Mouse (Mus musculus): ENCODE measurements around the gene Brf1.
A peak's percentile ranks its signal among the peaks of the same experiment; 100 is the strongest.

Gene Brf1

GRCm38 (mm10) chr12:113017429-113017984 lies 17.0 kb upstream of the Brf1 start:
- no peak for DNase-seq (ENCODE audit: low spot score)

- DNase-seq (ENCODE audit: low spot score) = no peak
These were observed 16.5 kb upstream of the Brf1 start for GRCm38 (mm10) chr12:113016976-113017375.

GRCm38 (mm10) chr12:113015956-113016355 lies 15.5 kb upstream of the Brf1 start:
- no peak for DNase-seq (ENCODE audit: low spot score)

GRCm38 (mm10) chr12:113014561-113015556 lies 14.4 kb upstream of the Brf1 start:
- peak; percentile 45 for DNase-seq (ENCODE audit: low spot score)

- peak; percentile 89 for DNase-seq (ENCODE audit: low spot score)
These were observed 13.4 kb upstream of the Brf1 start, which contains the start of gene Pacs2 for GRCm38 (mm10) chr12:113013604-113014558. Pacs2 (plus strand) TSS chr12:113014508.

- DNase-seq (ENCODE audit: low spot score) = peak; percentile 17
These were observed 12.6 kb upstream of the Brf1 start for GRCm38 (mm10) chr12:113013021-113013491.

- DNase-seq (ENCODE audit: low spot score) = no peak
These were observed 11.9 kb upstream of the Brf1 start for GRCm38 (mm10) chr12:113012443-113012842.

- no peak for DNase-seq (ENCODE audit: low spot score)
These were observed 11.3 kb upstream of the Brf1 start for GRCm38 (mm10) chr12:113011702-113012360.

- peak; percentile 65 for DNase-seq (ENCODE audit: low spot score)
These were observed 4.5 kb upstream of the Brf1 start for GRCm38 (mm10) chr12:113004993-113005392.

GRCm38 (mm10) chr12:113004011-113004410 lies 3.5 kb upstream of the Brf1 start:
- DNase-seq (ENCODE audit: low spot score) = no peak

- no peak for DNase-seq (ENCODE audit: low spot score)
These were observed 2.2 kb upstream of the Brf1 start for GRCm38 (mm10) chr12:113002667-113003066.

GRCm38 (mm10) chr12:113001133-113001474 lies 600 bp upstream of the Brf1 start:
- DNase-seq (ENCODE audit: low spot score) = no peak

- no peak for DNase-seq (ENCODE audit: low spot score)
These were observed 773 bp downstream of the Brf1 start for GRCm38 (mm10) chr12:112999569-113000293.

- no peak for DNase-seq (ENCODE audit: low spot score)
These were observed 6.4 kb downstream of the Brf1 start for GRCm38 (mm10) chr12:112994153-112994552.

GRCm38 (mm10) chr12:112991444-112991843 lies 9.1 kb downstream of the Brf1 start:
- DNase-seq (ENCODE audit: low spot score) = no peak

- no peak for DNase-seq (ENCODE audit: low spot score)
These were observed 9.6 kb downstream of the Brf1 start for GRCm38 (mm10) chr12:112990706-112991405.

GRCm38 (mm10) chr12:112987877-112988276 lies 12.6 kb downstream of the Brf1 start:
- no peak for DNase-seq (ENCODE audit: low spot score)

- DNase-seq (ENCODE audit: low spot score) = no peak
These were observed 15.2 kb downstream of the Brf1 start for GRCm38 (mm10) chr12:112985346-112985745.

- DNase-seq (ENCODE audit: low spot score) = no peak
These were observed 18.5 kb downstream of the Brf1 start for GRCm38 (mm10) chr12:112982031-112982430.

- DNase-seq (ENCODE audit: low spot score) = no peak
These were observed 23.3 kb downstream of the Brf1 start for GRCm38 (mm10) chr12:112977156-112977555.

Data from MN1 (cell line).